Mouse (Mus musculus) cerebellum, postnatal 36 days (tissue): ENCODE results near the gene Serpinb9f.
A peak's percentile ranks its signal among the peaks of the same experiment; 100 is the strongest.
"Not testable (repeated sequence)": the region's sequence is repeated elsewhere in the genome, so short reads cannot be mapped to it uniquely, and the experiment has no call there.

Experiments used
- DNase-seq, 2 experiments: peaks; one replicate each; pipeline ENCODE4 v3.0.0; 2021 to 2022; ENCODE audit warnings: mixed read lengths in 2 of 2

The Serpinb9f gene

DNA sequence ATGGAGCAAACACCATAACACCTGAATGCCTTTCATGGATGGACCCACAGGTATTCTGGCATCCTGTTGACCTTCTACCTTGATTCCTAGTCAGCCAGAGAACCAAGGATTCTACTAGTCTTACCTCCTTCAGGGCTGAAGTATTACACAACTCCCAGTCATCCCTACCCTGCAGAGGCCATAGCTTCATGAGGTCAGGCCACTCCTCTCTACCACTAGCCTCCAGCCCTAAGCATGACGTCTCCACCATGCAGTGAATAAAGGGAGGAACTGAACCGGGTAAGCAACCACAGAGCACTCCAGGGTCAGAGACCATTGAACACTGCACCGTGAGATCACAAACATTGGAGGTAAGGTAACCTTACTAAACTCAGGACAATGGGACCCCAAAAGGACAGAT lies at the start of gene Serpinb9f:
Serpinb9f (plus strand) TSS at position 301 of the 400 bp plus-strand sequence.
- DNase-seq, result not testable (repeated sequence)

DNA sequence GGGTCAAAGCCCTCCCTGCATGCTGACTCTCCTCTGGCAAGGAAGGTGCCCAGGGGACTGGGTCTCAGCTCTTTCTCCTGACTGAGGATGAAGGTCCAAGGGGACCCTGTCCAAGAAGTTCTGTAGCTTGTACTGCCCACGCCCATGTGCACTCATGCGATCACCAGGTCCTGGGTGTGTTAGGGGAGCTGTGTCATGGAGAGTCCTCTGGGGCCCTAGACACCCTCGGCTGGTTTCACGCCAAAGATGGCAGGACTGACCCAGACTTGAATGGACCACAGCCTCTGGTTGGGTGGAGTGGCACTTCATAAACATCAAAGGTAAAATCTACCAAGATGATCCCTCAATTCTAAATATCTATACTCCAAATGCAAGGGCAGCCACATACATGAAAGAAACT lies 15.2 kb upstream of the Serpinb9f start:
- DNase-seq, result peak in 1 of 2 experiments; percentile 1

DNA sequence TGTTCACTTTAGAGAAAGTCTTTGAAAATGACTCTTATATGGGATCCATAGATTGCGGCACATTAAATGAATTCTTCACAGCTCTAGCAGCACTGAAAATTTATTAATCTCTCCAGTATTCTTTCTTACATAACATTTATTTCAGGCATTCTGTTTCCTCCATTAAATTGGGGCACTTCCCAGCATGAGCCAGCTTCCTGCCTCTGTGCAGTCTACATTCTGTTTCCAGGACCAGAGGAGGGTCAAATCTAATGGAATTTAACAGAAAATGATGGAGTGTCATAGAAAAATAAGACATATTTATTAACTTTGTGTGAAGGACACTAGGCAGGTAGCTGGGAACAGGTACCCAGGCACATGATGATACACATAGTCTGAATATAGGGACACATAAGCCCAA lies 32.8 kb downstream of the Serpinb9f start:
- DNase-seq, result not testable (repeated sequence)
